Mouse (Mus musculus): ENCODE measurements around the gene Gng7. TPM values are rescaled to one million over a fixed set of nuclear protein-coding genes. Genes with fewer than 3 reads are reported as not detected.

The Gng7 gene
- total RNA-seq, 2 experiments from 2014 or later: 0.26 TPM; not detected in 1

DNA sequence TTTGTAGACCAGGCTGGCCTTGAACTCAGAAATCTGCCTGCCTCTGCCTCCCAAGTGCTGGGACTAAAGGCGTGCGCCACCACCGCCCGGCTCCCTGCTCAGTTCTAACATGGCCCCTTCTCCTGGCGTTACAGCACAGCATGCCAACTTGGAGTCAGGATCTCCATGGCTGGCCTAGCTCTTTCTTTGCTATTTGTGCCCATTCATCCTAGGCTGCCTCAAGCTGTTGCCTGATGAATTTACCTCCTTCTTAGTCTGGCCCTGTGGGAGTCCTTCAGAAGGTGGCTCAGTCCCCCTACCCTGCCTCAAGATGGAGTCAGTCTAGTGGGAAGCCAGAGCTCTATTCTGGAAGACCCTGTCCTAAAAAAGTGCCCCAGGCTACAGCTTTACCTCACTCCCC is 12.1 kb upstream of the Gng7 start:
- no peak for ATAC-seq (ENCODE audit: poor library complexity, severe bottlenecking)

DNA sequence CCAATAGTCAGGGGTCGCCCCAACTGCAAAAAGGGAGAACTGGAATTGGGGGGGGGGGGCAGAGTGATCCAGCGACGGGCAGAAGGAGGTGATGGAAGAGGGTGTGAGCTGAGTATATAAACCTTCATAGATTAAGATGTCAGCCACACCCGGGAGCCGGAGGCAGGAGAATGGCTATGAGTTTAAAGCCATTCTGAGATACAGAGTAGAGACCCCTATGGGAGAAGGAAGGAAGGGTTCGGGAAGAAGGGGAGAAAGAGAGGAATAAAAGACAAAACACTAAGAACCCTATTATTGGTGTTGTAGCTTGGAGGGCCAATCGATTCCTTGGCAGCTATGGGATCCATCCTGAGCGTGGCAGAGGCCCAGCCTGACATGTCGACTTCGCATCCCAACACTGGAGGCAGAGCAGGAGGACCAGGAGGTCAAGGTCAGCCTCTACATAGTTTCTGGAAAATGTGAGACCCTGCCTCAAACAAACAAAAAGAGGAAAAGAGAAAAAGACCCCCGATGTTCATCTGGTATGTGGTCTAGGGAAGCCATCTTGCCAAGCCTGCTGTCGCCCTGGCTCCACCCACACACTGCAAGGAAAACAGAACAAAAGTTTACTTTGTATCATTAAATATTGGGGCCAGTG is 11.0 kb upstream of the Gng7 start, which contains the start of gene Diras1:
TSS of gene Diras1 (minus strand) at position 24 of the 637 bp plus-strand sequence.
- ATAC-seq (ENCODE audit: poor library complexity, severe bottlenecking): no peak

GRCm38 (mm10) chr10:81025047-81025621 is 10.4 kb upstream of the Gng7 start:
- no peak for ATAC-seq (ENCODE audit: poor library complexity, severe bottlenecking)

GRCm38 (mm10) chr10:81024346-81024937 is 9.7 kb upstream of the Gng7 start:
- no peak for ATAC-seq (ENCODE audit: poor library complexity, severe bottlenecking)

GRCm38 (mm10) chr10:81022744-81023143 is 8.0 kb upstream of the Gng7 start:
- no peak for ATAC-seq (ENCODE audit: poor library complexity, severe bottlenecking)

DNA sequence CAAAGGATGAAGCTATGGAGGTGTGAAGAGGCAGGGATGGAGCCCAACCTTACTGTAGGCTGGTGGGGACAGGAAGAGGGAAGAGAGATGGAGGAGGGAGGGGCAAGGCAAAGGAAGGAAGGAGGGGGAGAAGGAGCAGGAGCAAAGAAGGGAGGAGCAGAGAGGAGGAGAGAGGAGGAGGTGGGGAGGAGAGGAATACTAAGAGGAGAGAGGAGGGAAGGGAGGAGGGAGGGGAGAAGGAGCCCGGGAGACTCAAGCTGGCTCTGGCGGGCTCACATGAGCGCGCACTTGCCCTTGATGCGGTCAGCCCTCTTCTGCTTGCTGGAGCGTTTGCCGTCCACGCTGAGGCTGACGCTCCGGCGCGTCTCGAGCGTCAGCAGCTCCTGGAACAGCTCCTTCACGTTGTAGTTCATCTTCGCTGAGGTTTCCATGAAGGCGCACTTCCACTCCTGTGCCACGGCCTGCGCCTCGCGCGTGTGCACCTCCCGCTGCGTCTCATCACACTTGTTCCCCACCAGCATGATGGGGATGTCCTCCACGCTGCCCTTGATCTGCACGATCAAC is 6.9 kb upstream of the Gng7 start:
- ATAC-seq (ENCODE audit: poor library complexity, severe bottlenecking): no peak

GRCm38 (mm10) chr10:81020207-81020606 is 5.5 kb upstream of the Gng7 start:
- no peak for ATAC-seq (ENCODE audit: poor library complexity, severe bottlenecking)

GRCm38 (mm10) chr10:81019687-81020086 is 4.9 kb upstream of the Gng7 start:
- ATAC-seq (ENCODE audit: poor library complexity, severe bottlenecking): no peak

DNA sequence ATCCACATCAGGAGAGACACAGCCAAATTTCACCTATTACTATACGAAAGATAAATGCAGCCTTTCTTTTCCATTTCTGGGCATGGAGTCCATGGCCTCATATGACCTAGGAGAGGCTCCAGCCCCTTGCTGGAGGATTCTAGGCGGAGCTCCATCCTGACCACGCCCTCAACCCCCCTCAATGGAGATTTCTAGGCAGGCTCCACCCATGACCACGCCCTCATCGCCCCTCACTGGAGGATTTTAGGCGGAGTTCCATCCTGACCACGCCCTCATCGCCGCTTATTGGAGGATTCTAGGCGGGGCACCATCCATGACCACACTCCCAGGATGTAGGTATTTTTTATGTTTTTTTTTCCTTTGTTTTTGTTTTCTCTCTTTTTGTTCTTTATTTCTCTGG is 3.6 kb upstream of the Gng7 start:
- ATAC-seq (ENCODE audit: poor library complexity, severe bottlenecking): no peak

DNA sequence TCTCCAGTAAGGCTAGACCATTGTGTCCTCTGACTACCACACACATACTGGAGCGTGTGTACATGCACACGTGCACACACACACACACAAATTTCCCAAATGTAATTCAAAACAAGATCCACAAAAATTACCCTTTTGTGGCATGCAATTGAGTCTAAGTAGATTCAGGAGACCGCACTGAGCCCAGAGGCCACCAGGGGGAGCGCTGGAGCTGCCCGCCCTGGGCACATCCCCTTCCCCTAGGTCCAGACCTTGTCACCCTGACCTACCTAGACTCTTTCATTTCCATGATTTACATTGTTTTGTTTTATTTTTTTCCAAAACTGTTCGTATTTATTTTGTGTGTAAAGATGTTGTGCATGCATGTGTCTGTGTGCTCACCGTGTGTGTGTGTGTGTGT is 1.9 kb upstream of the Gng7 start:
- peak; percentile 67 for ATAC-seq (ENCODE audit: poor library complexity, severe bottlenecking)

DNA sequence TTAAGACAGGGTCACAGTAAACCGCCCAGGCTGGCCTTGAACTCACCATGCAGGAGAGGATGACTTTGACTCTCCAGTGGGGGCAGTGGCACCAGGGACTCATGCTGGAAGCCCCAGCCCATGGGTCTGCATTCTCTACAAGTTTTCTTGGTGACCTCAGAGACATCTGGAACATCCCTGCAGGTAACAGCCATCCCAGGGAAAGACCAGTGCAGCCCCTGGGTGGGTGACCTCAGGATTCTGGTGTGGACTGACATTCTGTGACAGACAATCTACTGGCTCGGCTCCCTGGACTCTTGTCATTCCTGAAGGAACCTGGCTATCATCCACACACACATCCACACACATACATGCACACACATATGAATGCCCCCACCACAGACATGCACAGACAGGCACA is 921 bp upstream of the Gng7 start:
- no peak for ATAC-seq (ENCODE audit: poor library complexity, severe bottlenecking)

DNA sequence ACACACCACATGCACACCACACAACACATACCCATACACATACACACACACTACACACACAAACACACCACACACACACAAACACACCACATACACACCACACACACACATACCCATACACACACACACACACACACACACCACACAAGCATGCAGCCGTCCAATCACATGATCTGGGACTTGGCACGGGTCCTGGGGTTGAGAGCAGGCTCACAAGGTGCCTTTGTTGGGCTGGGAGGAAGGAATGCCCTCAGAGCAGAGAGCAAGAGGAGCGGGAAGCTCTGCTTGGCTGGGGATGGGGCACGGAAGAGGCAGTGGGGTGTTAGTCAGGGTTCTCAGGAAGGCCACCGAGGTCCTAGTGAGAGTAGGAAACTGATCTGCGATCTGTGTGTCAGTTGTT is 3.9 kb downstream of the Gng7 start:
- ATAC-seq (ENCODE audit: poor library complexity, severe bottlenecking): no peak

DNA sequence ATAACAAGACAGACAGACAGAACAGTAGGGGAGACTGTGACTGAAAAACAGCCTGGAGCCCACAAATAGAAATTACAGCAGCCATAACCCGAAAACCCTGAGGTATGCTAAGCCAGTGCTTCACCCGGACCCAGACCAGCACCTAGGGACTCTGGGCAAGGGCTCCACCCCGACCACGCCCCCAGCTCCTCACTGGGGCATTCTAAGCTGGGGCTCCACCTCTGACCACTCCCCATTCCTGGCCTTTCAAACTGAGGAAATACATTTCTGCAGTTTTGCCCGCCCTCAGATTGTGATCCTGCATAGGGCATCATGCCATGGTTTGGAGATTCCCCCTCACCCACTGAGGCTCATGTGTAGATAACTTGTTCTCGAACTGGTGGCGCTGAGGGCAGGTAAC is 7.5 kb downstream of the Gng7 start:
- no peak for ATAC-seq (ENCODE audit: poor library complexity, severe bottlenecking)

DNA sequence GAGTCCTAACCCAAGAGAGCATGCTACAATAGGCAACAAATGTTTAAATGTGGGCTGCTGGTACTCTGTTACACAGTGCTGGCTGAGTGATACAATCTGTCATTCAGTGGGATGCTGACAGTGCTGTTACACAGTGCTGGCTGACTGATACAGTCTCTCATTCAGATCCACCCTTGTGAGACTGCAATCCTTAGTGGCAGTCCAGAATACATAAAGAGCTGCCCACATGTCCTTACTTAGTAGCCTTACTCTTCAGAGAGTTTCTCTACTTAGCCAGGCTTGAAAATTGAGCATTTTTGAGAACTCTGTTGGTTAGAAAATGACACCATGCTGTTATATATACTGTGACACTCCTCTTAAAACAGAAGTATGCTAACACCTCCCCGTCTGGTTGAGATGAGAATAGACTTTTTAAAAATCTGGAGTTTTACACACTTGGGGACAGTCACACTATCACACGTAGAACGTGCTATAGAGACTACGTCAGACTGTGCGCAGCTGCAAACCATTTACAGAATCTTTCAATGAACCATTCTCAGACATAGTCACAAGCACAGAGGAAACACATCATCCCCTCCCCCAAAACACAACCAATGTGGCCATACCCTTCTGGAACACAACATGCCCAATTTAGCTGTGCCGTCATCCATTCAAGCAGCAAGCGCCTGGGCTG is 8.6 kb downstream of the Gng7 start:
- no peak for ATAC-seq (ENCODE audit: poor library complexity, severe bottlenecking)

GRCm38 (mm10) chr10:81001161-81001560 is 13.6 kb downstream of the Gng7 start:
- no peak for ATAC-seq (ENCODE audit: poor library complexity, severe bottlenecking)

DNA sequence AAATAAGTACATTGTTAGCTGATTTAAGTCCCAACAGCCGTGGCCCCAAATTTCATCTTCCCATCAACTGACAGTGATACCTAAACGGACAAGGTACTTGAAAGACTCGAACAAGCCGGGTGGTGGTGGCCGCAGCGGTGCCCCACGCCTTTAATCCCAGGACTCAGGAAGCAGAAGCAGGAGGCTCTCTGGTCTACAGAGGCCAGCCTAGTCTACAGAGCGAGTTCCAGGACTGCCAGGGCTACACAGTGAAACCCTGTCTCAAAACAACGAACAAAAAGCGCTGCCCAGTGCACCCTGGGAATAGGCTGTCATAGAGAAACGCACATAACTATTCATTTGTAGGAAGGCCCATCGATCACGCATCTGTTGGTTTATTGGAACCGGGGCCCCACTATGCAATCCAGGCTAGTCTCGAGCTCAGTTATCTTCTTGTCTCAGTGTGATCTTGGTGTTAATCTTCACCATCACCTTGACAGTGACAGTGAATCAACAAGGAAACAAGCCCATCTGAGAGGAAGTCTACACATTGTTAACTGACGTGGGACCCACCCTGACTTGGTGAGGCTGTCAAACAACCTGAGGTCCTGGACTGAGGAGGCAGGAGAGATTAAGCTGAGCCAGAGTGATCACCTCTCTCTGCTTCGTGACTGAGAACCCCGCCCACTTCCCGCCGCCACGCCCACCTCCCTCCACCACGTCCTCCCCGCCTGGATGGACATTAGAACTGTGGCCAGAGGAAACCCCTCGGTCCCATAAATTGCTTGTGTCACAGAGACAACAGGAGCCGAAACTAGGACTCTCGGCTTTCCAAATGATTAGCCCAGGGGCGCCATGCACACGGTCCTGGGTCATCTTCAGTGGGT is 14.3 kb downstream of the Gng7 start:
- ATAC-seq (ENCODE audit: poor library complexity, severe bottlenecking): no peak

- peak; percentile 83 for ATAC-seq (ENCODE audit: poor library complexity, severe bottlenecking)
Observed at GRCm38 (mm10) chr10:80999362-81000196, 15.2 kb downstream of the Gng7 start.

DNA sequence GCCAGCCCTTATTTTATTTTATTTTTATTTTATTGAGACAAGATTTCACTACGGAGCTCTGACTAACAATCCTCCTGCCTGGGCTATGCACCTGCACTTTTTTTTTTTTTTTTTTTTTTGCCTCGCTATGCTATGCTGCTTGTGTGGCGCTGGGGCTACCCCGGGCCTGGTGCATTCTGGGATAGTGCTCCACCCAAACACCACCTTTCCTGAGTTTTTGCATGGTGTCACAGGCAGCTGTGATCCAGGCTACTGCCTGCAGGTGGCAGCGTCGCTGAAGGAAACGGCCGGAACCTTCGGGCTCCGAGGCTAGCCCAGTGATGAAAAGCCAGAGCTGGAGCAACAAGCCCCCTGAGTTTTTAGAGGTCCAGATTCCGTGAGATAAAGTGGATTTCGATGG is 16.0 kb downstream of the Gng7 start:
- ATAC-seq (ENCODE audit: poor library complexity, severe bottlenecking): peak; percentile 65

DNA sequence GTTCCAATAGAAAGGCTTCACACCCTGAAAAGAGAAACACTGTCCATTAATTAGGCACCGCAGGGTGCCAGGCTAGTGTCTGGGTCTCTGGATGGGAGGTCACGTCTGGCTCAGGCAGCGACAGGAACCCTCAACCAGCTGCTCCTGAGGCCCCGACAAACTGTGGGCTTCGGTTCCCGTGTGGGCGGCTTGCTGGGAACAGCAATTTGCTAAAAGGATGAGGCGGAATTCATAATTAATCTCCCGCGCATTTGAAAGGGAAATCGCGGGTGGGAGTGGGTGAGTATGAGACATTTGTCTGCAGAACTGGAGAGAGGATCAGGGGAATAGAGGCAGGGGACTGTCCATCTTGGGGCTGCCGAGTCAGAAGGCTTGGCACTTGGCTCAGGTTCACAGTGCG is 16.7 kb downstream of the Gng7 start:
- no peak for ATAC-seq (ENCODE audit: poor library complexity, severe bottlenecking)

GRCm38 (mm10) chr10:80997332-80997731 is 17.4 kb downstream of the Gng7 start:
- no peak for ATAC-seq (ENCODE audit: poor library complexity, severe bottlenecking)
